Mouse (Mus musculus) C2C12 (cell line): Measurements from ENCODE around the gene Phlda2.

ENCODE experiments used
- CEBPB ChIP-seq: IDR thresholded peaks from one replicate; pipeline ENCODE4 v1.6.1; 2011; ENCODE audit warnings: low read depth, mild to moderate bottlenecking, control low read depth, moderate library complexity
- CTCF ChIP-seq: IDR thresholded peaks from one replicate; pipeline ENCODE4 v1.5.1; 2011; ENCODE audit not compliant: control insufficient read depth, insufficient read depth, insufficient read length
- MAX ChIP-seq: IDR thresholded peaks from one replicate; pipeline ENCODE4 v1.6.1; 2011; ENCODE audit warnings: mild to moderate bottlenecking, control low read depth
- MYOD1 ChIP-seq: IDR thresholded peaks from one replicate; pipeline ENCODE4 v1.6.1; 2011; ENCODE audit warnings: low read depth; ENCODE audit not compliant: control insufficient read depth, insufficient read length
- MYOG ChIP-seq: IDR thresholded peaks from one replicate; pipeline ENCODE4 v1.6.1; 2011; ENCODE audit not compliant: control insufficient read depth, insufficient read length; ENCODE audit errors: extremely low read depth
- USF1 ChIP-seq: IDR thresholded peaks from one replicate; pipeline ENCODE4 v1.6.1; 2011; ENCODE audit warnings: low read depth, mild to moderate bottlenecking, control low read depth, moderate library complexity

GRCm38 (mm10) chr7:143549588-143550220 lies 46.8 kb upstream of the Phlda2 start:
- TF ChIP-seq USF1 (no peak), MAX (no peak), CTCF (no peak), MYOD1 (no peak), CEBPB (no peak), MYOG (no peak)
